Mouse (Mus musculus): ENCODE results near the gene Gm10337. TPM values are rescaled to one million over a fixed set of nuclear protein-coding genes. Genes with fewer than 3 reads are reported as not detected.

Gm10337 gene
- polyA plus RNA-seq (2017; shearing (Covaris generic)): not detected

DNA sequence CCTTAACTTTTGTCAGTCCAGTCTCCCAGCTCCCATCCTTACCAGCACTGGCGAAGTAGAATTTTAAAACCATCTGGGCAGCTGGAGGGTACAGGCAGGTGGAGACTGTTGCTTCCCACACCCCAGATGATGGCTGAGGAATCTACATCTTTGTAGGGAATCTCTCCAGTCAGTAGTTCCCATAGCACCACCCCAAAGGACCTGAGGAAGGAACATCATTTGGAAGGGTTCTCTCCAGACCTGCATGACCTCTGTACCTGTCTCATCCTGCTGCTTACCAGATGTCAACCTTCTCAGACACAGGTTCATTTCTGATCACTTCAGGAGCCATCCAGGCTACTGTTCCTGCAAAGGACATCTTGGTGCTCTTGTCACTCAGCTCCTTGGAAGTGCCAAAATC lies at the start of gene Gm10337:
TSS of gene Gm10337 (plus strand) at position 276 of the 400 bp plus-strand sequence.
- ATAC-seq: no peak

DNA sequence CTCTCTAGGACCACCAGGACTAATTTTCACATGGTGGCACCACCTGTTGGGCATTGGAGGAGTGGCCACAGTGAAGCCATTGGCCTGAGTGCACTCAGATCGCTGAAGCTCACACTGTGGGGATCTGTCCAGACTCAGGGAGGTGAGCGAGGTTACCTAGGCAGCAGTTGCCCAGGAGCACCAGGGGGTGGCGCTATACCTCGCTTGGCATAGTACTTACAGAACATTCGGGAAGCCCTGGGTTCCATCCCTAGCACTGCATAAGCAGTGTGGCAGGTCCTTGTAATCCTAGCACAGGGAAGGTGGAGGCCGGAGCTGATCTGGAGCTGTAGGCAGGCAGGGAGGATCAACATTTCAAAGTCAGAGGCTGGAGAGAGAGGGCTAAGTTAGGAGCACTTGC lies 47.5 kb upstream of the Gm10337 start:
- no peak for ATAC-seq

DNA sequence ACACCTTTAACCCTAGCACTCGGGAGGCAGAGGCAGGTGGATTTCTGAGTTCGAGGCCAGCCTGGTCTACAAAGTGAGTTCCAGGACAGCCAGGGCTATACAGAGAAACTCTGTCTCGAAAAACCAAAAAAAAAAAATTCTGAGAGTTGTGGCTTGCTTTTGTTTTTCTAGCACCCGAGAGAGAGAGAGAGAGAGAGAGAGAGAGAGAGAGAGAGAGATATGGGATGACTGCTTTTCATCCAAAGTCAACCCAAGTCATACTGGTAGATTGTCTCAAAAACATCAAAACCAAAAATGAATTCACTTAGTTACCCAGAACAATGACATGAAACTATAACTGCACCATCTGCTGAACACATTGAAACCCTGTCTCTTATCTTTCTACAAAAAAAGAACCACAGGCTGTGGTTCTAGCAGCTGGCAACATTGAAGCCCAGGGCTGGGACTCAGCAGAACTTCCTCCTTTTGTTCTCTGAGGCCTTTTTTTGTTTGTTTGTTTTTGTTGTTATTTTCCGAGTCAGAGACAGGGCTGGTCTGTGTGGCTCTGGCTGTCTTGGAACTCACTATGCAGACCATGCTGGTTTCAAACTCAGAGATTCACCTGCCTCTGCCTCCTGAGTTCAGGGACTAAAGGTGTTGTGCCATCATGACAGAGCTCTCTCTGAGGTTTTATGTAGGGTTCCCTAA lies 45.3 kb upstream of the Gm10337 start:
- peak; percentile 28 for ATAC-seq

DNA sequence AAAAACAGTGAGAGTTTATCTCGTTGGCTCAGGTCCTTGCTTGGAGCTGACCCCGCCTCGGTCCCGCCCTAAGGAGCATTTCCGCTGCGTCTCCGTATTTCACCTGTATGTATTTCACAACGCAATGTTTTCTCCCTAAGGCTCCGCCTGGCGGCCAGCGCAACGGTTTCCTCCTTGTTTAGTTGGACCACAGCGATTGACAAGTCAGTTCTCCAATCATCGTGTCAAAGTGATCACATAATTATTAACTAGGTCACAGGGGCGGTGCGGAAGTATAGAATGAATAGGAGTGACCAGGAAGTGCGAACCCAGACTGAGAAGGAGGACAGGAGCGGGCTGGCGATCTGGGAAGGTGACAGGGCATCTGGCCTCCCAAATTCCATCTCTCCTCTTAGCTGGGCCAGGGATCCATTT lies 44.6 kb upstream of the Gm10337 start, which contains the start of gene Prr13:
TSS of gene Prr13 (plus strand) at position 125 of the 414 bp plus-strand sequence.
- peak; percentile 93 for ATAC-seq

DNA sequence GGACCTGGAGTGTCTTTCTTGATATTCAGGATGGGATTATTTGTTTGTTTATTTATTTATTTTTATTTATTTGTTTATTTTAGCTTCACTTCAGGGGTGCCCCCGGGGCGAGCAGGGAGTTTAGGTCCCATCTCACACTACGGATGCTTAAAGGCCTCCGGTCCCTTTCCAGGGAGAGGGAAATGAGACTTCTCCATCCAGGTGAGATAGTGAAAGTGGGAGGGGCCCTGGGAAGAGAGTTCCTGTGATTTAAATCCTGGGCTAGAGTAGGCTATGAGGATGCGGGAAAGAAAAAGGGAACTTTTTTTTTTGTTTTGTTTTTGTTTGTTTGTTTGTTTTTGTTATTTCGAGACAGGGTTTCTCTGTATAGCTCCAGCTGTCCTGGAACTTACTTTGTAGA lies 44.1 kb upstream of the Gm10337 start:
- ATAC-seq: no peak

DNA sequence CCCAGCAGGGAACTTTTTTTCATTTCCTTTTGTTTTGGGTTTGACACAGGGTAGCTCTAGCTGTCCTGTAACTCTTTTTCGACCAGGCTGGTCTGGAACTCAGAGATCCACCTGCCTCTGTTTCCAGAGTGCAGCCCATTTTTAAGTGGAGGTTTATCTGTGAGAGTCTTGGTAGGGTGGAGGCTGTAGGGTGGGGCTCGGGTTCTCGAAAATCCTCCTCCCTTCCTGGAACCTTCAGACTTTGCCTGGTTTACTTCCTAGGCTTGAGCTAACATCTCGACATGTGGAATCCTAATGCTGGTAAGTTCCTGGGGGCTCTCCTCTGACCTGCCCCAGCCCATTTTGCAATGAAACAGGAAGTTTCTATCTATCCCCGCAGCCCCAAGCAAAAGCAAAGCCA lies 43.7 kb upstream of the Gm10337 start:
- no peak for ATAC-seq

DNA sequence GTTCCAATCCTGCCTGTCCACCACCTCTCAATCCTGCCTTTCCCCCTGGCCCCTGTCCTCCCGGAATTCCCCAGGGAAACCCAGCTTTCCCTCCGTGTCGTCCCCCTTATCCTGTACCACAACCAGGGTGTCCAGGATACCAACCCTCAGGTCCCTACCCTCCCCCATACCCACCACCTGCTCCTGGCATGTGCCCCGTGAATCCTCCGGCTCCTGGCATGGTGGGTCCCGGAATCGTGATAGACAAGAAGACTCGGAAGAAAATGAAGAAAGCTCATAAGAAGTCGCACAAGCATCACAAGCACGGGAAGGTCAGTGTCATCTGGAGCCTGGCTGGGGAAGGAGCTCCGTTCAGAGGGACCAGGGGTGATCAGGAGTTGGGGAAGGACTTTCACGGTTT lies 43.1 kb upstream of the Gm10337 start:
- no peak for ATAC-seq

DNA sequence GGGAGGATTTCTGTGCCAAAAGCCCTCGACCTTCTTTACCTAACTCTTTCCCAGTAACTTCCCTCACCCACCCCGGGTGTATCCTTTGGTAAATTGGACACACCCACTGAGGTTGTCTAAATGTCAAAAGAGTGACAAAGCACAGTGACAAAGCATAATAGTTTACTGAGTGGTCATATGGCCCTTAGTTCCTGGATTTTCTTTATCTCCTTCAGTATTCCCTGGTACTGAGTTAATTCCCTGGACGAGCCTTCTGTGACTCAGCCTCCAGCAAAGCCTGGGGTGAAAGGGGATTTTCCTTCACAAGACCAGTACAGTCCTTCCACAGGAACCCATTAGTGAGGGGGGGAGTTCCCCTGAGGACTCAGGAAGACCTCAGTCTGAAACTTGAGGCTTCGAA lies 42.6 kb upstream of the Gm10337 start:
- no peak for ATAC-seq

DNA sequence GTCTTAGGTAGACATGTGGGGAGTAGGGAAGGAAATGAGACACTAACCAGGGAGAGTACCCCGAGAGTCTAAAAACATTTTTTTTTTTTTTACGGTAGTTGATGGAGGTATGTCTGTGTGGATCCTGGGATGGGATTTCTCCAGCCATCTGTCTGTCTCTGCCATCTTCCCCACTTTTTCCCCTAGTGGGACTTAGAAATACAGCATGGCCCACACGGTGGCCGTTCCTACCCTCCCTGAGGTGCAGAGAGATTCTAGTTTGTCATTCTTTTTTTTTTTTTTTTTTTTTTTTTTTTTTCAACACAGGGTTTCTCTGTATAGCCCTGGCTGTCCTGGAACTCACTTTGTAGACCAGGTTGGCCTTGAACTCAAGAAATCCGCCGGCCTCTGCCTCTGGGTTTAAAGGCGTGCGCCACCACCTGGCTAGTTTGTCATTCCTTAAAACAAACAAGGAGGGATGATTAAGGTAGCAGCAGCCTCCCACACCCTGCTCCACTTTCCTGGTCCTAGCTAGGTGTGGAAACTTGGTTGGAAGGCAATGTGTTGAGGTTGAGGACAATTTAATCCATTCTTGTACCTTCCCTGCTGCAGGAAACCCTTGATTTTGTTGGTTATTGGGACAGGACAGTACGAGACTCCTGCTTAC lies 42.0 kb upstream of the Gm10337 start:
- ATAC-seq: no peak

DNA sequence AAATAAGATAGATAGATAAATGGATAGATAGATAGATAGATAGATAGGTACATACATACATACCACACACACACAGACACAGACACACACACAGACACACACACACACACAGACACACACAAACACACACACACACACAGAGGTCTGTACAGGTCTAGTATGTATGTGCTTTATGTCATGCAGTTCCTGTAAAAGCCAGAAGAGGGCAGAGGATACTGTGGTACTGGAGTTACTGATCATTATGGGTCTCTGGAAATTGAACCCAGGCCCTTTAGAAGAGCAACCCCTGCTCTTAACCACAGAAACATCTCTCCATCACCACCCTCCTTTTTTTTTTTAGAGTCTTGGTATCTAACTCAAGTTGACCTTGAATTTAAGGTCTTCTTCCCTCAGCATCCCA lies 39.9 kb upstream of the Gm10337 start:
- ATAC-seq: no peak

DNA sequence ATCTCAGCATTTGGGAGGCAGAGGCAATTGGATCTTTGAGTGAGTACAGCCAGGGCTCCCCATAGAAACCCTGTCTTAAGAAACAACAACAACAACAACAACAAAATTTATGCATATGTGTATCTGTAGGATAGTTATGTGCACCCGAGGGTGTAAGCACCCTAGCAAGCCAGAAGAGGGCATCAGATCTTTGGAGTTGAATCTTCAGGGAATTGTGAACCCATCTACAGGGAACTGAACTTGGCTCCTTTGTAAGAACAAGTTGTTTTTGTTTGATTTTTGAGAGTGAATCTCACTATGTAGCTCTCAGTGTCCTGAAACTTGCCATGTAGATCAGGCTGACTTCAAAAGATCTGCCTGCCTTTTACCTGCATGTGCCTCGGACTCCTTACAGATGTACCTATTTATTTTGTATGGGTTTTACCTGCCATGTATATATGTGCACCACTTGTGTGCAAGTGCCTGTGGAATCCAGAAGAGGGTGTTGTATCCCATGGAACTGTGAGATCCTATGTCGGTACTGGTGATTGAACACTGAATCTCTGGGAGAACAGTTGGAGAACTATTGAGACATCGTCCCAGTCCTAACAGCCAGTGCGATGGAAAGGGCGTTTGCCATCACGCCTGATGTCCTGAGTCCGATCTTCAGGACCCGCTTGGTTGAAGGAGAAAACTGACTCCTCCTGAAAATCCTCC lies 34.7 kb upstream of the Gm10337 start:
- no peak for ATAC-seq

DNA sequence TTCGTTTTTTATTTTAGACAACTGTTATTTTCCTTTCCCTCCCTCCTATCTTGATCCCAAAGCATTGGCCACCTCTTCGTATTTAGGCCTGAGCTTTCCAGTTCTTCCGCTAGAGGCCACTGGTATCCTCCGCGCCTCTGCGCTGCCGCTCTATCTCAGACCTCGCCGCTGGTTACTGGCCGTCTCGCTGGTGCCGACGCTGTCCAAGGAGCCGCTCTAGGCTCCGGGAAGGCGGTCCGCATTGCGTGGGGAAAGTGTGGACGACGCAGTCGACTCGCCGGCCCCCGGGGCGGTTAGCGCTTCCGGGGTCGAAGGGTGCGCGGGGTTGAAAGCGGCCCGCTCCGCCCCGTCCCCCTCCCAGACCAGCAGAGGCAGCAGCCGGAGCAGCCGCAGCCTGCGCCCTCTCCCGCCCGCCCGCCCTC lies 33.3 kb upstream of the Gm10337 start, which contains the start of gene Pcbp2:
TSS of gene Pcbp2 (plus strand) at position 357 of the 422 bp plus-strand sequence.
- ATAC-seq: peak; percentile 98

DNA sequence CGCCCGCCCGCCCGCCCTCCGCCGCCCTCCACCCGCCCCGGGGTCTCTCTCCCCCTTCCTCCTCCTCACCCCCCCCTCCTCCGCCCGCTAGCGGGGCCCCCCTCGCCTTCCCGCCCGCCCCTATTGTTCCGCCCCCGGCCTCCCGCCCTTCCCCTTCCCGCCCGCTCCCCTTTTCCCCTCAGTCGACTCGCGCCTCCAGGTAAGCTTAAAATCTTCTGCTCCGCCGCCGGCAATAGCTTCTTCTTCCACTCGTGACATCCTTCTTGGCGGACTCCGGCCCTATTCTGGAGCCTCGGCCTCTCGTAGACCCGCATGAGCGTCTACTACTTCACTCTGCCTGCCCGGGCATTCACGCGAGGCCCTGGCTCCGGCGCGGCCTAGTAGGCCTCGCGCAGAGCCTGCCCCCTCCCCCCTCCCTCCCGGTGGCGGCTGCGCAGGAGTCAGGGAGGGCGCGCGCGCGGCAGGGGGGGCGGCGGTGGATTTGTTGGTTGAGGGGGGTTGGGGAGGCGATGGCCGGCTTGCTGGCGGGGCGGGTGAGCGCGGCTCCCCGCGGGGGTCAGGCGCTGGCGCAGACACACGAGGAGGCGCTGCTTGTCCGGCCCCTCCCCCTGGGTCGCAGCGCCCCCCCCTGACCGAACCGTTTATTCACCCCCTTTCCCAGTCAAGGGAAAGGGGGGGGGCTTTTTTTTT lies 32.8 kb upstream of the Gm10337 start:
- no peak for ATAC-seq

DNA sequence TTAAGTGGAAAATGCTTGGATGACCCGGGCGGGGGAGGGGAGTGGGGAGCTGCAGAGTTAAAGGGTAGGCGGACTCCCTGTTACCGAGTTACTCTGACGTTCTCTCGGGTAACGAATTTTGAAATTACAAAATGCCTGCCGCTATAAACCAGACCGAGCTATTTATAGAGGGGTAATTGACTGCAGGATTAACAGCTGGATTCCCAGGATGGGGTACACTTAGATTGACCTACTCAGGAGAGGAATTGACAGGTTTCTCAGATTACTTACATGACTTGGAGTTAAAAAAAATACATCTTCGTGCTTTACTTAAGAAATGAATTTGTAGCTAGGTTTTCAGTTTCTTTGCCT lies 32.3 kb upstream of the Gm10337 start:
- ATAC-seq: no peak

DNA sequence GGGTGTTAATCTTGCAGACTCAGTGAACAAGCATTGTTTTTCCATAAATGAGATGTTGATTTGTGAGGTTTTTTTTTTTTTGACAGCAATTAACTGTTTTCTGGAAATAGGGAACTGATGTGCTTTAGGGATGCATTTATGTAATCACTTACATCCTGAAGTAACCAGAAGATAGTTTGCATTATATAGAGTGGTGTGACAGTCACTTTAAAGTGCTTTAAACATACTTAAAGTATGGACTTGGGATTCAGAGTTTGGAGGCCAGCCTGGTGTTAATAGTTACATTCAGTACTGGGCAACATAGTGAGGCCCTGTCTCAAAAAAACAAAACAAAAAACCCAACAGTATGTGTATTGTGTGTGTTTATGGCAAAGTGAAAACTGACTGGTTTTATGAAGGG lies 31.8 kb upstream of the Gm10337 start:
- ATAC-seq: no peak

DNA sequence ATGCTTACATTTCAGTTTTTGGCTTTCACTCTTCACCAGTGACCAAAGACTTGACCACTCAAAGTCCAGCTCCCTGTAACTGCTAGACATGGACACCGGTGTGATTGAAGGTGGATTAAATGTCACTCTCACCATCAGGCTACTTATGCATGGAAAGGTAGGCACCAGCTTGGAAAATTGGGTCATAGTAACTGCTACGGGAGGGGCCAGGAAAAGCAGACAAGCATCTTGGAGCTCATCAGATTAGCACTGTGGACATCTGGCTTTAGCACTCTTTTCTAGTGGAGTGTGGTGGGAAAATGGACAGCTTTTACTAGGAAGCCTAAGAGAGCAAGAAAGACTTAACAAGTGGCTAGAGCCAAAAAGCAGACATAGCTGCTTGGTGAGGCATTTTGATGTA lies 30.3 kb upstream of the Gm10337 start:
- ATAC-seq: no peak

DNA sequence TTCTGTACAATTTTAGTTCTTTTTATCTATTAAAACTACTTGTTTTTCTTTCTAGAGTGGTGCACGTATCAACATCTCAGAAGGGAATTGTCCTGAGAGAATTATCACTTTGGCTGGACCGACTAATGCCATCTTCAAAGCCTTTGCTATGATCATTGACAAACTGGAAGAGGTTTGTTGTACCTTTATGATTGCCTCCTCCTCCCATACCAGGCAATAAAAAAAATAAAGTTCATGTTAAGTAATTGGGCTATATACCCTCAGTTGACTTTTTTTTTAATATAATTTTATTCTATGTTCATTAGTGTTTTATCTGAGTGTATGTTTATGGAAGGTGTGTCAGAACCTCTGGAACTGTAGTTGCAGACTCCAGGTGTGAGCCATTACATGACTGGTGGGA lies 29.0 kb upstream of the Gm10337 start:
- ATAC-seq: no peak

DNA sequence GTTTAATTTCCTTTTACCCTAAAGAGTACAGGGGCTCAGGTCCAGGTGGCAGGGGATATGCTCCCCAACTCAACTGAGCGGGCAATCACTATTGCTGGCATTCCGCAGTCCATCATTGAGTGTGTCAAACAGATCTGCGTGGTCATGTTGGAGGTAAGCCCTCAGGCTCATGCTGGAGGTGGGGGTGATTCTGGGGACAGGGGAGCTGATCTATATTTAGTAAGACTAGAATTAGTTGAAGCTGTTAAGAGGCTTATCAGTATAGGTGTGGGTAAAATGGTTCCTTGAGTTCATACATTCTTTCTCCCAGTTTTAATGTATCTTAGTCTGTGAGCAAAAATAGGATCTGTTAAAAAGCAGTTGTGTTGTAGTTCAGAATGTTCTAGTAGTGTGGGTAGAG lies 20.4 kb upstream of the Gm10337 start:
- no peak for ATAC-seq

DNA sequence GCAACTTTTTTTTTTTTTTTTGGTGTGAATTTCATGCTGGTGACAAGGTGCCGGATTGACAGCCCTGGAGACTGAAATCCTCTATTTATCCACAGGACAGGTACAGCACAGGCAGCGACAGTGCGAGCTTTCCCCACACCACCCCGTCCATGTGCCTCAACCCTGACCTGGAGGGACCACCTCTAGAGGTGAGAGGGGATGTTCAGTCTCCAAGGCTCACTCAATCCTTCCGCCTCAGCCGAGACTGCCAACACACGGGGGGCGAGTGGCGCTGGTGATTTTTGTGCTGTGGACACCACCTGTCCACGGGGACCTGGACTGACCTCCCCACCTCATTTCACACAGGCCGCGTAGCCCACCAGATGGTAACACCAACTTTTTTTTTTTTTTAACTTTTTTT lies 17.7 kb upstream of the Gm10337 start:
- no peak for ATAC-seq

DNA sequence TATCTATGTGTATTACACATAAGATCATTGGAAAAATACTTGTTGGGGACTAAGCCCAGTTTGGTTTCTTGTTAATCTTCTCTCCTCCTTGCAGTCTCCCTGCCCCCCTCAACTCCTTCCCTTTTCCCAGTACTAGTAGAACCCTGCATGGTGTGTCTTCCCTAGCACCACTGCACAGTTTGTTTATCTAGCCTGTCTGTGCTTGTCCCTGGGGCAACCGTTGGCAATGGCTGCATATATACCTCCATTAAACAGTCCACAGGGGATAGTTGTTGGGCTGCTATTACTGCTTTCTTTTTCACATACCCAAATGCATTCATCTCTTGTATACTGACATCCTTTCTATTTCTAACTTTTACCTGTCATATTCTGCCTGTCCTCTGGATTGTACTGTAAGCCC lies 15.9 kb upstream of the Gm10337 start:
- no peak for ATAC-seq

DNA sequence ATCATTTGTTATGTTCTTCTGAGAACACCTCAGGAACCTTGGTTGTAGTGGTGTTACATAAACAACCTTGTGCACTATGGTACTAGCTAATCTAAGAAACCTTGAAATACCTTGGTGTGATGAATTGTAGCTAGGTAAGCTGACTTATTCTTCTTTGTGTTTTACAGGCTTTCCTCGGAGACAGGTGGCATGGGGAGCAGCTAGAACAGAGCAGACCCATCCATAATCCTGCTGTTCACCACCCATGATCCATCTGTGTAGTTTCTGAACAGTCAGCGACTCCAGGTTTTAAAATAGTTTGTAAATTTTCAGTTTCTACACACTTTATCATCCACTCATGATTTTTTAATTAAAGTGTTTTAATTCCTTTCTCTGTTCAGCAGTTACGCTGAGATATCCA lies 5.2 kb upstream of the Gm10337 start:
- ATAC-seq: no peak

DNA sequence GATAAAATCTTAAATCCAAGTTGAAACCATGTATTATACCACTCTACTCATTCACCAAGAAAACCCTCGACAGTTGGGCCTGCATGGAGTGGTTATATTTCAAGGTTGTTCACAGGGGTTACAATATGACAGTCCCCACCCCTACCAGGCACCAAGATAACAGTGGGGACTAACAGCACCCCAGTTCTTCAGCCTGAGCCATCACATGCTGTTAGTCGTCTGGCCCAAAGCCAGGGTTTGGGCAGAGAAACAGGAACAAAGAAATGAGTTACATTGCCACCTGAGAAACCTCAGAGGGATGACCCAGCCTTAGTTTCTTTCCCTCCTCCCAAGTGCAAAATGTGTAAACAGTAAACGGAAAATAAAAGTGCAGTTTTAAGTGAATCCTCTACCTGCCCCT lies 4.2 kb upstream of the Gm10337 start:
- ATAC-seq: no peak

DNA sequence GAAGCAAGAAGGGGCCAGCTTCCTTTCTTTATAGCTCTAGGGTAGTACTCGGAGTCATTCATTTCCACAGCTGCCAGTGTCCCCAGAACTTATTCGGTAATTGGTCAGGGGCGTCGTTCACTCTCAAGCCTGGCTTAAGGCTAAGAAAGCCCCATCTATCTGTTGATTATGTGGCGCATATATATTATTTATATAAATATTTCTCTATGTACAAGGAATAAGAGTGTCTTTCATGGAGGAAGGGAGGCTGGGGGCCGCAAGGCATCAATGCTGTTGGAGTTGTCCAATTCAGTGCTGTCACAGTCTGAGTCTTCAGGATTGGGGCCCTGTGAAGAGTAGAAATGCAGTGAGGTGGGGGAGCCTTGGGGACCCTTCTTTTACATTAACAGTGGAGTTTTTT lies 3.7 kb upstream of the Gm10337 start:
- no peak for ATAC-seq

All from activated CD4-positive, CD25-positive, alpha-beta regulatory T cell, adult 4 months (primary cell).